Mouse (Mus musculus) embryonic facial prominence, embryonic 14.5 days (tissue): ENCODE data around the gene Alkbh4. TPM values are rescaled to one million over a fixed set of nuclear protein-coding genes. Genes with fewer than 3 reads are reported as not detected.

ENCODE experiments used
- ATAC-seq: fragments of 200-750 bp; cut with Nextera tagmentation; 2 replicates; pipeline ENCODE4 v1.8.0; 2017; ENCODE audit warnings: low read depth, moderate number of reproducible peaks, moderate TSS enrichment
- DNase-seq: peaks from one replicate; pipeline ENCODE4 v3.0.0-alpha.2; 2015; ENCODE audit warnings: low spot score
- H3K27ac ChIP-seq: fragments of 300-500 bp; sonication (generic); replicated peaks from 2 replicates; pipeline ENCODE4 v1.5.1; 2014; ENCODE audit warnings: low read depth, mild to moderate bottlenecking, low read length, moderate library complexity
- H3K27me3 ChIP-seq: fragments of 300-500 bp; sonication (generic); replicated peaks from 2 replicates; pipeline ENCODE4 v1.6.1; 2014; ENCODE audit warnings: low read length; ENCODE audit not compliant: control insufficient read depth, insufficient read depth
- H3K36me3 ChIP-seq: fragments of 300-500 bp; sonication (generic); 2 replicates; pipeline ENCODE4 v1.6.1; 2014; ENCODE audit warnings: low read length, mixed read lengths; ENCODE audit not compliant: control insufficient read depth, insufficient read depth
- H3K4me1 ChIP-seq: fragments of 300-500 bp; sonication (generic); 2 replicates; pipeline ENCODE4 v1.6.1; 2014; ENCODE audit warnings: antibody characterized with exemption, low read length; ENCODE audit not compliant: control insufficient read depth, insufficient read depth
- H3K4me2 ChIP-seq: fragments of 300-500 bp; sonication (generic); 2 replicates; pipeline ENCODE4 v1.6.1; 2014; ENCODE audit warnings: low read depth, mild to moderate bottlenecking, low read length, moderate library complexity, mixed read lengths
- H3K4me3 ChIP-seq: fragments of 300-500 bp; sonication (generic); 2 replicates; pipeline ENCODE4 v1.5.1; 2014; ENCODE audit warnings: low read depth, mild to moderate bottlenecking, low read length
- H3K9ac ChIP-seq: fragments of 300-500 bp; sonication (generic); 2 replicates; pipeline ENCODE4 v1.6.1; 2014; ENCODE audit warnings: low read depth, mild to moderate bottlenecking, low read length, moderate library complexity, mixed read lengths
- H3K9me3 ChIP-seq: fragments of 300-500 bp; sonication (generic); 2 replicates; pipeline ENCODE4 v1.6.1; 2016; ENCODE audit warnings: low read length; ENCODE audit not compliant: control insufficient read depth
- WGBS: fragments of 180-500 bp; shearing (Covaris S2); extraction: QIAGEN DNeasy Blood & Tissue Kit; methylation state at CpG from one replicate; pipeline ENCODE4 v1.1.7; 2014; 5-methylcytosine and 5-hydroxymethylcytosine counted together
- microRNA-seq: library from miRNA; unstranded; fragments of <30 nt; microRNA quantifications from one replicate; pipeline ENCODE4, GENCODE M21; 2016; ENCODE audit warnings: borderline number of aligned reads
- polyA plus RNA-seq: library from polyadenylated mRNA; unstranded; fragments of >200 nt; fragmentation: Nextera tagmentation; extraction: Ambion mirVana; gene quantifications from 2 replicates; pipeline ENCODE4 v1.2.1, GENCODE M21; 2014

Gene Alkbh4
- polyA plus RNA-seq, 1 experiment from 2014 or later = 11.7 TPM

DNA sequence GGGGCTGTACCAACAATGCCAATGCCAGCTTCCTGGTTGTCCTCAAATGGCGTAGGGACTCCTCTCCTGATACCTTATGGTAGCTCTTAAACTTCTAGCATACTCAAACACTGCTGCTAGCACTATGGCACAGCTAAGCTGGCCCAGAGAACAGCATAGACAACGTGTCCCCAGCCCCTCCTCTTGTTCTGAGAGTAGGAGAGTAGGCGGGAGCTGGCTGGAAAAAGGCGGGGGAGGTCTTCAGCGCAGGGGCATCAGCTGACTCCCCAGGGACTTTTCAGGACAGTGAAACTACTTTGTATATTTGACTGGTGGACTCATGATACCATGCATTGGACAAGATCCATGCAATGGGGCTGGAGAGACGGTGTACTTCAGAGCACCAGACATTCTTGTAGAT lies 46.1 kb downstream of the Alkbh4 start:
- no peak for DNase-seq
- Histone ChIP-seq H3K9ac (no peak overlapping the region), H3K27ac (no peak overlapping the region), H3K4me1 (no peaks in the 10 kb centered on the region), H3K4me3 (no peak overlapping the region), H3K4me2 (no peak overlapping the region), H3K9me3 (no peaks in the 10 kb centered on the region), H3K27me3 (no peaks in the 10 kb centered on the region), H3K36me3 (peaks cover 80% of the 10 kb centered on the region)
- no peak for ATAC-seq
- 90% methylated on average over 6 of the region's 6 CpGs for WGBS

DNA sequence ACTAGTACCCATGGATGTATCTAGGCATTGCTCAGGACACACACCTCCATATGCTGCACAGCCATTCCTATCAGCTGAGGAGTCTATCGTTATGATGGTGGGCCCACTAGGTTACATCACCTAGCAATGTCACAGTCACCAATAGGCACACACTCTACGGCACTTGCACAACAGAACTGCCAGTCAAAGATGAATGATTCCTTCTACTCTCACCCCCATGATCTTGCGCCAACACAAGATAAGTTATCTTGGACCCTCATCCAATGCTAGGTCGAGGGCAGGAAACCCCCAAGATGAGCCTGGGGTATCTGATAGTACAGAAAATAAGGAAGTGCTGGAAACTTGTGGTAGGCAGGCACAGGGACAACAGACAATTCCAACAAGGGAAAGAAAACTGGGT lies 46.9 kb downstream of the Alkbh4 start:
- Histone ChIP-seq H3K4me2 (no peak overlapping the region), H3K36me3 (peaks cover 78% of the 10 kb centered on the region), H3K9me3 (no peaks in the 10 kb centered on the region), H3K4me3 (no peak overlapping the region), H3K27ac (no peak overlapping the region), H3K27me3 (no peaks in the 10 kb centered on the region), H3K9ac (no peak overlapping the region), H3K4me1 (no peaks in the 10 kb centered on the region)
- ATAC-seq (no peak), DNase-seq (no peak)
- 92% methylated on average over 4 of the region's 4 CpGs for WGBS

DNA sequence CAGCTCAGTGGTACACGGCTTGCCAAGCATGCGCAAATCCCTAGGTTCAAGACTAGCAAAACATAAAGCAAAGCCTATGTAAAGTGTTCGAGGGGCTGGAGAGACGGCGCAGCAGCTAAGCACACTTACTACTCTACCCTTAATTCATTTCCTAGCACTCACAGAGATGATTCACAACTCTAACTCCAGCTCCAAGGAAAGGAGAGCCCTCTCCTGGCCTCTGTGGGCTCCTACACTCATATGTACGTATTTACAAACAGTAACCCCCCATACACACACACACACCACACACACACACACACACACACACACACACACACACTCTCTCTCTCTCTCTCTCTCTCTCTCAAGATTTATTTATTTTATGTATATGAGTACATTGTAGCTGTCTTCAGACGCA lies 47.8 kb downstream of the Alkbh4 start:
- H3K9ac ChIP-seq = no peak overlapping the region
- H3K4me3 ChIP-seq = no peak overlapping the region
- no peak for ATAC-seq
- no peak overlapping the region for H3K4me2 ChIP-seq
- H3K36me3 ChIP-seq = peaks cover 78% of the 10 kb centered on the region
- WGBS = 88% methylated on average over 7 of the region's 7 CpGs
- no peaks in the 10 kb centered on the region for H3K27me3 ChIP-seq
- no peak overlapping the region for H3K27ac ChIP-seq
- no peaks in the 10 kb centered on the region for H3K9me3 ChIP-seq
- no peaks in the 10 kb centered on the region for H3K4me1 ChIP-seq
- no peak for DNase-seq

DNA sequence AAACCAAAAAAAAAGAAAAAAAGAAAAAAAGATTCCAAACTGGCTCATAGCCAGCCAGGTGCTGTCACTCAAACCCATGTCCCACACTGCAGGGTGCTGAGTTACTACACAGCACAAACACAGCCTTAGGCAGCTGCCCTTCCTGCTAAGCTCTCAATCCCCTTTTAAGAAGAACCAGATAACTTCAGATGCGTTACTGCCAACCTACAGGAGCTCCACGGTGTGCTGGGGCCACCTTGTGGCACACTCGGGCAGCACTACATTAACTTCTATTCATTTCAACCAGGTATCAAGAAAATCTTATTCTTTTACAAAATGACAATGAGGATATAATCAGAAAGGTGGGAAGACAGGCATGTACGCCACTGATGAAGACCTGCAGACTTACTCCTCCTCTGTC lies 50.8 kb downstream of the Alkbh4 start:
- Histone ChIP-seq H3K9me3 (no peaks in the 10 kb centered on the region), H3K27ac (no peak overlapping the region), H3K36me3 (peaks cover 77% of the 10 kb centered on the region), H3K4me1 (no peaks in the 10 kb centered on the region), H3K4me2 (no peak overlapping the region), H3K27me3 (no peaks in the 10 kb centered on the region), H3K4me3 (no peak overlapping the region), H3K9ac (no peak overlapping the region)
- WGBS = 40% methylated on average over 4 of the region's 4 CpGs
- ATAC-seq = peak; percentile 85
- DNase-seq = peak; percentile 79

Small RNA genes lying within 50 kb of the gene (microRNA-seq; reads per million reads assigned to microRNA genes)
- gene Mir7035 = 1.00 reads per million

Other genes with a start within 250 kb of the Alkbh4 start
- gene Hspb1, start 248.2 kb upstream of the Alkbh4 start, polyA plus RNA-seq = 365 and 522 TPM in 2 replicates
- 97.4 and 101 TPM in 2 replicates for gene Ywhag, start 201.5 kb upstream of the Alkbh4 start, polyA plus RNA-seq
- 3.2 and 4.7 TPM in 2 replicates for gene Ssc4d, start 161.6 kb upstream of the Alkbh4 start, polyA plus RNA-seq
- 0.58 and 0.77 TPM in 2 replicates for gene Zp3, start 156.0 kb upstream of the Alkbh4 start, polyA plus RNA-seq
- 25.2 and 25.7 TPM in 2 replicates for gene Dtx2, start 141.3 kb upstream of the Alkbh4 start, polyA plus RNA-seq
- 0.50 and 1.4 TPM in 2 replicates for gene Upk3b, start 97.7 kb upstream of the Alkbh4 start, polyA plus RNA-seq
- gene Upk3bl, start 81.7 kb upstream of the Alkbh4 start, polyA plus RNA-seq = 17.1 and 28.1 TPM in 2 replicates
- 11.4 and 13.8 TPM in 2 replicates for gene Rasa4, start 52.2 kb upstream of the Alkbh4 start, polyA plus RNA-seq
- gene Polr2j, start 19.5 kb upstream of the Alkbh4 start, polyA plus RNA-seq = 227 and 230 TPM in 2 replicates
- 29.7 and 32.0 TPM in 2 replicates for gene Lrwd1, start 72 bp upstream of the Alkbh4 start, polyA plus RNA-seq
- gene Orai2, start 34.6 kb downstream of the Alkbh4 start, polyA plus RNA-seq = 12.0 and 12.4 TPM in 2 replicates
- 48.0 and 52.0 TPM in 2 replicates for gene Prkrip1, start 62.8 kb downstream of the Alkbh4 start, polyA plus RNA-seq
- 10.2 and 10.3 TPM in 2 replicates for gene Sh2b2, start 110.4 kb downstream of the Alkbh4 start, polyA plus RNA-seq